Mouse (Mus musculus): ENCODE measurements around the gene Atn1. TPM values are rescaled to one million over a fixed set of nuclear protein-coding genes. Genes with fewer than 3 reads are reported as not detected.
A peak's percentile ranks its signal among the peaks of the same experiment; 100 is the strongest.

Atn1 gene
- polyA plus RNA-seq, 2 experiments from 2014 or later: 3.3 to 5.7 TPM

DNA sequence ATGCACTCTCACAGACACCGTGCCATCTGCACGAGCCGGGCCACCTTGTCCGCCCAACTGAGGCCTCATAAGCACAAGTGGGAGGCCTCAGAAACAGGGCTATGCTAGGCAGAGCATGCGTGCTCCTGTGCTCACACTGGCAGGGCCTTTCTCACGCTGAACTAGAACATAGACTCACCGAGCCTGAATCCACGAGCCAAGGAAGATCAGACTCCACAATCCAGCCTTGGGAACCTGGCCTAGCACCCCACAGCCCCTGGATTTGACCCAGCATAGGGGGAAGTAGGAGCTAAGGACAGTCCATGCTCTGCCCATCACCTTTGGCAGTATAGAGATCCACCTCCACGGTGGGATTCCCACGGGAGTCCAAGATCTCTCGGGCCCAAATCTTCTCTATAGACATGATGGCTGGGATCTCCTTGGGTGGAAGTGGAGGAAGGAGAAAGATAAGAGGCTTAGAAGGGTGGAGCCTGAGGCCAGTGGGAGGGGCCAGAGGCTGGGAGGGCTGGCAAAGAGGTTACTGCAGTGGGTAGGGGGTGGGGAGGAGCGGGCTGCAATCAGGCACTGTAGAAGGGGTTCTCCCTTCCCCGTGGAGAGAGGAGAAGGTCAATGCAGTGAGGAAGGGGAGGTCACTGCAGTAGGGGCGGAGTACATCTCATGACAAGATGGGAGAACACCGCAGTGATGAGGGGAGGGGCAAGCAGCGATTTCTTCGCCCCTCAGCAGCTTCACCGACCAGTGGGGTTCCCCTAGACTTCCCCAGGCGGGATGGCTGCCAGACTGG, 11.8 kb upstream of the Atn1 start:
- peak; percentile 11 for ATAC-seq

DNA sequence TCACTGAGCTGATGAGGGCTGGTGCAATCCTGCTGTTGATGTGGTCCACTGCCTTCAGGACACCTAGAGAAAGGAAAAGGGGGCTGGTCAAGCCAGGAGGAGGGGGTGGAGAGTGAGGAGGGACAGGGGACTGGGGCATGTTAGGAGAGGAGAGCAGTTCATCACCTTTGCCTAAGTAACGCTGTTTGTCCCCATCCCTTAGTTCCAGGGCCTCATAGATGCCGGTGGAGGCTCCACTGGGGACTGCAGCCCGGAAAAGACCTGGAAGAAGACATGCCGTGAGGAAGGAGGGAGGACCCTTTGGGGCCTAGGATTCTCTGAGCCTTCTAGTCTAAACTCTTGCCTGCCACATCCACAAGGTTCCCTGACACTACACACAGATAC, 11.2 kb upstream of the Atn1 start:
- no peak for ATAC-seq

DNA sequence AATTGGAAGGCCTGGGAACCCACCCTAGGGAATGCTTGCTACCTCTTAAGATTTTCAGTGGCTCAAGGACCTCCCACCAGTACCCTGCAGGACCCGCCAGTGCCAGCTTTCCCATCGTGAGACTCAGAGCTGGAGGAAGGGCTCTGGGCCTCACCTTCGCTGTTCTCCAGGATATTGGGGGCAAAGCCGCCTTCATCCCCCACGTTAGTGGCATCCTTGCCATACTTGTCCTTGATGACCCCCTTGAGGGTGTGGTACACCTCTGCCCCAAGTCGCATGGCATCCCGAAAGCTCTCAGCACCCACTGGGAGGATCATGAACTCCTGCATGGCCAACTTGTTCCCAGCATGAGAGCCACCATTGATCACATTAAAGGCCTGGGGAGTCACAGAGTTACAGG, 9.6 kb upstream of the Atn1 start:
- no peak for ATAC-seq

DNA sequence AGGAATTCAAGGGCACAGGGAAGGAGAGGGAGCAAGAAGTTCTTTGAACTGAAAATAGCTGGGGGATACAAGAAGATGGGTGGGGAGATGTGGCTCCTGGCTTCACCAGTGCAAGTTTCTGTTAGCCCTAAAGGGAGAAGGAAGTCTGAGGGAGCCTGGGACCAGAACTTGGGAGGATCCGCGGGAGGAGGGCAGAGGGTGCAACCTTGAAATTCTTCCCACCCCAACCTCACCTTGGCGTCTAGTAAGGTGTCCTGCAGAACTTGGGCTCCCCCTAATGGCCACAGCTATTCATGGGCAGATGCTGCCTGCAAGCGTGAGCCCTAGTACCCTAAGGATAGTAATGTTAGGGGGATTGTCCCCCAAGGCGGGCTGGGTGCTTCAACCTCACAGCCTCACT, 2.9 kb upstream of the Atn1 start:
- peak; percentile 61 for ATAC-seq

DNA sequence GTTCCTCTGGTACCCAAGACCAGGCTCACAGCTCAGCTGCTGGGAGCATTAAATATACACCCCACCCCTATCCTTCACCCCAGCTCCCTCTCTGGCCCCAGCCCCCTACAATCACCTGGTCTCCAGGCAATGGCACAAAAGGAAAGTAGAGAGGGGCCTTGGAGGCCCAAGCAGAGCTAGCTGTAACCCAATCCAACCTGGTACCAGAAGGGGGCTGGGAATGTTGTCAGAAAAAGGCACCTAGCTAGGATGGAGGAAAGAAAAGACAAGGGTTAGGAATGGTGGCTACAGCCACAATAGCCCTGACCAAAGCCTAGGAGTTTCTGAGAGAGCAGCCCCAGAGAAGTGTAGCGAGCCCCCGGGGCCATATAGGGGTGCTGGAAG, 2.5 kb upstream of the Atn1 start:
- no peak for ATAC-seq

DNA sequence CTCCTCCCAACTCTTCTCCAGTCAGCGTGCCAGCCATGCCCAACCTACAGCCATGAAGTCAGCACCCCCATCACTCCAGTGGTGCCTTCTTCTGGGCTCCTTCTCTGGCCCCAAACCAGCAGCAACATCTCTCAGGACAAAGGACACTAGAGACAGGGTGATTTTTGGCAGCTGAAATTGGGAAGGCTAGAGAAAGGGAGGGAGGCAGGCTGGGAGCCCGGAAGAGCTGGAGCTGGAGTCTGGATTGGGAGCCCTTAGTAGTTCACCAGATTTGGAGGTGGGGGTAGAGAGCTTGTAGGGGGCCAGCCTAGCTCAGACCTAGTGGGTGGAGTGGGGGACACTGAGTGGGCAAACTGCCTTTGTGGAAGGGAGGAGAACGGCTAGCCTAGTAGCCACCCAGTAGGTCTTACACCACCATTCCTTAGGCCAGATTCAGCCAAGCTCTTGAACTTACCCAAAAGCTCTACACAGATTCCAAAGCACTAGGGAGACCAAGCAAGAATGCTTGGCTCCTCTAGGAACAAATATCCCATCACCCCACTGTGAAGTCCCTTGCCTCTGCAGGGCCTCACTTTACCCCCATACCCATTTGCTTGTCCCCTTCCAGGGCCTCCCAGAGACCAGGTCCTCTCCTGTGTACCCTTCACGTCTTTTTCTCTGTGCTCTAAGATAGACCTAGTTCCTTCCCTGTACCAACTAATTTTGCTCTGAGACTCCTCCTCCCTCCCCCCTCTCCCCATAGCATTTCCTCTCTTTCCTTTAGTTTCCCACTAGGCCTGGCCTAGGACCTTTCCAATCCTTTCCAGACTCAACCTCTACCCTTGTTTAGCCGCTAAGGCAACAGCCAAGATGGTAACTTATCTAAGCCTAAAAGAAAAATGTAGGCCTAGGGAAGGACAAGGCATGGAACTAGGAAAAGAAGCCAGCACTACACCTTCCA, 1.9 kb upstream of the Atn1 start:
- ATAC-seq: no peak

DNA sequence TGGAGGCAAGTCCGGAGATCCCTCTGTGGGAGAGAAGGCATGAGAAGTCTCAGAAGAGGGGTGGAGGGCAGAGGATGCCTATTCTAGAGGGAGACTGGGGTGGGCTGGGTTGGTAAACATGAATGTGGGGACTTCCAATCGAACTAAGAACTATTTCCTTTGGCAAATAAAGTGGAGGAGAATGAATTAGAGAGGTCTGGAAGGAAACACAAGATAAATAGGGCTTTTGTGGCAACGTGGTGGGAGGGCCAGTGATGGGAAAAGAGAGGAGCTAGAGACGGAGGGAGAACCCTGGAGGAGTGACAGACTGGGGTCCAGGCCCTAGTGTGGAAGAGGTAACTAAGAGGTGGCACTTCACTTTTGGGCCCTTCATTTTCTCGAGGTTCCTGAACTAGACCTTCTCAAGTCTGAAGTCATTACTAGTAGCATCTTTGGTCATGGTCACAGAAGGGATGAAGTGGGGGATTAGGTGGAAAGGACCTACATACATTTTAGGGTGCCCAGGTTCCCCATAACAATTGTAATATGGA, 1.1 kb upstream of the Atn1 start:
- ATAC-seq: no peak

DNA sequence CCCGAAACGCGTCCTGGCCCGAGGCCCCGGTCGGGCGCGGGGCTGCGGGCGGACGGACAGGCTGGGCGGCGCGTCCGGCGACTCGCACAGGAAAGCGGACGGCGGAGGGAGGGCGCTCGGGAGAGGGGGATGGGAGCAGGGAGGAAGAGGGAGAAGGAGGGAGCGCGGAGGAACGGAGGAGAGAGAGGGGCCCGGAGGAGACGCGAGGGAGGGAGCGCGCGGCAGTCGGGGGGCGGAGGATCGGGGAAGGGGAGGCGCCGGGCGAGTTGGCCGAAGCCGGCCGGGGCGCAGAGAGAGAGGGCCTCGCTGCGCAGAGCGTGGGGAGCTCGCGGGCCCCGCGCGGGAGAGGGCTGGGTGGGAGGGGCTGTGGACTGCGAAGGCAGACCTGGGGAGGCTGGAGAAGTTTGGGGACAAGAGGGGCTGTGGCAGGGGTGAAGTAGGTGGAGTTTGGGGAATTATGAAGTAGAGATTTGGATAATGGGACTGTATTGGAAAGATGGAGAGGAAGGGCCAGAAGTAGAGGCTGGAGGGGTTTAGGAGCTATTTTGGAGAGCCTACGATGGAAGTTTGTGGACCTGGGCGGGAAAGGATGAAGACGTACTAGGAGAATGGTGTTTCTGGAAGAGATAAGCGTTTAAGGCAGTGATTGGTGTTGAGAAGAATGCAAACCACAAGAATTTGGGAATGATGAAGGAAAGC, 477 bp upstream of the Atn1 start:
- peak; percentile 25 for ATAC-seq

DNA sequence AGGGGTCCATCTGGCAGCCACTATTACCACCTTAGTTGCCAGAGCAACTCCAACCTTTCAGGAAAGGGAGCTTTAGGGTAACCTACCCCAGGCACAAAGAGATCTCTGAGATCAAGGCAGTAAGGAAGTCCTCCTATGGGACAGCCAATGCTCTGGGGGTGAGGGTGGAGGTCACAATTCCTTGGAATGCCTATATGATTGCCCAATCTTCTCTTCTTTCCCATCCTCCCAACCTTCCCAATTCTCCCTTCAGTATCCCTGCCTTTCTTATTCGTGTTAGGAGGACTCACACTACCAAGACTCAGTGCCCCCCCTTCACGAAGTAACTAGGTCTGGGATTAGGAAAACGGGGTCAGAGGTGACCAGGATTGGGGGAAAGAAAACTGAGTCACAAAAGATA, 1.0 kb downstream of the Atn1 start:
- no peak for ATAC-seq

DNA sequence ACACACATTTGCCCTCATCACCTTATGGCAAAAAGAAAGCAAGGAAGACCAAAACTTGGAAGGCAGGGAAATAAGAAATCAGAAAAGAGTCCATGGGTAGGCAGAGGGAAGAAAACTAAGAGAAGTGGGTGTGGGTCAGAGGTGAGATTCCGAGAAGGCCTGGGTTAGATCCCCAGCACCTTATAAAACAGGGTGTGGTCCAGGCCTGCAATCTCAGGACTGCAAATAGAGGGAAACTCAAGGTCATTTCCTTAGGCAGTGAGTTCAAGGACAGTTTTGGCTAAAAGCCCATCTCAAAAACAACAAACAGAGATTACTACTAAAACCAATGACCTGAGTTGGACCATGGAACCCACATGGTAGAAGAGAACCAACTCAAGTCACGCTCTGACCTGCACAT, 2.5 kb downstream of the Atn1 start:
- no peak for ATAC-seq

DNA sequence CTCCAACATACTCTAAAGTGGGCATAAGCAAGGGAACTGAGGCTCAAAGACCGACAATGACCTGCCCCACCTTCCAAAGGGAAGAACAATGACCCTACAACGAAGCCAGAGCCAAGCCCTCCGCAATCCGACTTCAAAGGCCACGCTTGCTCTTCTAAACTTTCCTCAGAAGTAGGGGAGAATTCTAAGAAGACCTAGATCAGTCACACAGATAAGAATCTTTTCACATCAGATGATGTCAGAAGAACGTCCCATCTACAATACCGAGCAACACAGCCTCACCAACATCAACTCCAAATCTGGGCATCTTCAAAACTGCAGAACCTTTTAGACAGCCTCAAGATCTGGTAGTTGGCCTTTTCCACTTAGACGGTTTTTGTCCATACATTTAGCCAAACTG, 5.9 kb downstream of the Atn1 start:
- peak; percentile 67 for ATAC-seq

DNA sequence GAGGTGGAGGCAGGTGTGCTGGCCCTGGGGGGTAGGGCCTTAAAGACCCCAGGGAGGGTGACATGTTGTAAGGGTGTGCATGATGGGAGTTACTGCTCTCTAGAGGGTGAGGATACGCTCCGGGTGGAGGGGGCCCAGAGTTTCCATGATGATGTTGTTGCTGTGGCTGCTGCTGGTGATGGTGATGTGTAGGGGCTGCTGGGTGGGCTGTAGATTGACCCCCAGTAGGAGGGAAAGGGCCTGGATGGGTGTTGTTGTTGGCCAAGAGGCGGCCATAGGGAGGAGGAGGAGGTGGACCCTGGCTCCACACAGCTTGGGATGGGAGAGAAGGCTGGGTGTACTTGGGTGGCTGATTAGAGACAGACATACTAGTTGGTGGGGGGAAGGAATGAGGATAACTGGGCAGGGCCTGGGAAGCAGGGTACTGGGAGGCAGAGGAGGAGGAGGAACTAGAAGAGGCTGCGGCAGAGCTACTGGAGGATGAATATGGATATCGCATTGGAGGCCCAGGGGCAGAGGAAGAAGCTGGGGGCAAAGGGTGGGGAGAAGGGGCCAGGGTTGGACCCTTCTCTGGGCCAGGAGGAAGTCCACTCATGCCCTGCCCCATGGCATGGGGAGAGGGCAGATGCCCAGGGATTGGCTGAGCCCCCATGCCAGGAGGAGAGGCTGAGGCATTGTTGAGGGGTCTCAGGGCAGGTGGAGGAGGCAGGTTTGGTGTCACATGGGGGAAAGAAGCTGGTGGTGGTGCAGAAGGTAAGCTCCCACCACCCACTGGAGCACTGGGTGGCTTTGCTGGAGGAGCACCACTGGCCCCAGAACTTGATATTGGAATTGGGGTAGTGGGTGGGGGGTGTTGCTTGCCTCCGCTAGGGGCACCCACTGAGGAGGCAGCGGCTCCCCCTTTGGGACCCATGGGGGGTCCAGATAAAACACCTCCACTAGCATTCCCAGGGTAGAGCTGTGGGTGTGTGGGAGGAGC, 9.4 kb downstream of the Atn1 start:
- no peak for ATAC-seq

DNA sequence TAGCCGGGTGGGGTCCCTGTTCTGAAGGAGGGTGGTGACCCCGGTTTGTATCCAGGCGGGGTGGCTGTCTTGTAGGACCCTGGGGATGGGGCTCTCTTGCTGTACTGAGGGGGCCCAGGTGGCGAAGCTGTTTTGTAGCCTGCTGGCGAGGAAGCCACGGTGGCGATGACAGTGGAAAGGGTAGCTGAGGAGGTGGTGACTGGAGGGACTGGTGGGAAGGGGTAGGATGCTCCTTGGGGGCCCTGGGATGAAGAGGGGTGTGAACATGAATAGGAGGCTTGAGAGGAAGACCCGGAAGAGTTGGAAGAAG, 10.1 kb downstream of the Atn1 start:
- ATAC-seq: no peak

DNA sequence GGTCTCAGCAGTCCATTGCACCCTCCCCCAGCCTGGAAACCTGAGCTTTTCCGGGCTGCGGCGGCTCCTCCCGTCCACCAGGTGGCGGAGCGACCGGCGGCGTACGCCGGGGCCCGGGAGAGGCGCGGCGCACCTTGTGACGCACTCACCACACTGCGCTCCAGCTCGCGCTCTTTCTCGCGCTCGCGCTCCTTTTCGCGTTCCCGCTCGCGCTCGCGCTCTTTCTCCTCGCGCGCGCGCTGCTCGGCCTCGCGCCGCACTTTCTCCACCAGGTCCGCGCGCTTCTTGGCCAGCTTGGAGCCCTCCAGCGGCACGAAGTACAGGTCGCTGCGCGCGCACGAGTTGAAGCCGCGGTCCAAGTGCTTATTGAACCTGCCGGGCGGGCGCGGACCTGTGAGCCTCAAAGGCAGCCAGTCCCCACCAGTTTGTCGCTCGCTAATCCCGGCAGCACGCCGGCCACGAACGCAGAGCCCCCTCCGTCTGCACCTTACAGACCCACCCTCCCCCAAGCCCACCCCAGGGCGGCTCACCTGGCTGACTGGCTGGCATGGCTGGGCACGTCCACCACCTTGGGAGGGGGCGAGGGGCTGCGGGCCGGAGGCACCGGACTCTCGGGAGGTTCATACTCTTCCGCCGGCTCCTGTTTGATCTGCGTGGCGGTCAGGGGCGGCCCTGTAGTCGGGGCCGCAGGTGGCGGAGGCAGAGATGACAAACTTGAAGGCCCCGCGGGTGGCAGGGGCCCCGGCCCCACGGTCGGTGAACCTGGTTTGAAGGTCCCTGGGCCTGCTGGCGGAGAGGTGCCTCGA, 10.6 kb downstream of the Atn1 start:
- ATAC-seq: peak; percentile 55

DNA sequence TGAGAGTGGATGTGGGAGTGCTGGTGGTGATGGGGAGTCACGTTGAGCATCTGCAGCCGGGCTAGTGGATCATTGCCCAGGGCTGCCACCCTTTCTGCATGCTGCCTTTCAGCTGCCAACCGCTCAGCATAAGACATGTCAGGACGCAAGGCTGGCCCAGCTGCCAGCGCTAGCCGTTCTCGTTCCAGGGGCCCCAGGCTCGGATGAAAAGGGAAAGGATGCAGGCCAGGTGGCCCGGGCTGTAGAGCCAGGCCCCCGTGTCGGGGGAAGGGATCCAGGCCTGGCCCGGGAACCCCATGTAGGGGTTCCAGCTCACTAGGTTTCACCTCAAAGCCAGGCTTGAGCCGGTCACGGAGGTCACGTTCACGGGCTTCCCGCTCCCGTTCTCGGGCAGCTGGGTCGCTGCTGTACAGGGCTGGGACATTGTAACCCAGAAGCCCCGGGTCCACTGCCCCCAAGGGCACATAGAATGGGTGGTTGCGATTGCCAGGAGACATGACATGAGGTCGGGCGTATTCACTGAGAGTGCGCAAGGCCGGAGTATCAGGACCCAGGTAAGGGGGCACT, 11.5 kb downstream of the Atn1 start:
- ATAC-seq: no peak

DNA sequence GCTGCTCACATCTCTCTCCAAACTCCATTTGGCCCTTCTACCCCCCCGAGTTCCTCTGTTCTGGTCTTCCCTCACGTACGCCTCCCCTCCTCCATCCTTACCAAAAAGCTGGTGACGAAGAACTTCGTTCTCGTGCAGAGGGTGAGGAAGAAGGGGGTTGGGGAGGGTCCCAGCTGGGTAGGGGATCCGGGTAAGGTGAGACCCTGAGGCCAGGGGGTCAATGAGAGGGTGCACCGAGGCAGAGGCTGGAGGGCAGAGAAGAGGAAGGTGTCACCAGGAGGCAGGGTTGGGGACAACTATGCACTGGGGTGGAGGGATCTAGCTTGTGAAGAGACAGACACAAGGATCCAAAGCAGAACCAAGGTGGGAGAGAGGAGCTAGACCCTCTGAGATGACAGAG, 12.7 kb downstream of the Atn1 start:
- no peak for ATAC-seq

DNA sequence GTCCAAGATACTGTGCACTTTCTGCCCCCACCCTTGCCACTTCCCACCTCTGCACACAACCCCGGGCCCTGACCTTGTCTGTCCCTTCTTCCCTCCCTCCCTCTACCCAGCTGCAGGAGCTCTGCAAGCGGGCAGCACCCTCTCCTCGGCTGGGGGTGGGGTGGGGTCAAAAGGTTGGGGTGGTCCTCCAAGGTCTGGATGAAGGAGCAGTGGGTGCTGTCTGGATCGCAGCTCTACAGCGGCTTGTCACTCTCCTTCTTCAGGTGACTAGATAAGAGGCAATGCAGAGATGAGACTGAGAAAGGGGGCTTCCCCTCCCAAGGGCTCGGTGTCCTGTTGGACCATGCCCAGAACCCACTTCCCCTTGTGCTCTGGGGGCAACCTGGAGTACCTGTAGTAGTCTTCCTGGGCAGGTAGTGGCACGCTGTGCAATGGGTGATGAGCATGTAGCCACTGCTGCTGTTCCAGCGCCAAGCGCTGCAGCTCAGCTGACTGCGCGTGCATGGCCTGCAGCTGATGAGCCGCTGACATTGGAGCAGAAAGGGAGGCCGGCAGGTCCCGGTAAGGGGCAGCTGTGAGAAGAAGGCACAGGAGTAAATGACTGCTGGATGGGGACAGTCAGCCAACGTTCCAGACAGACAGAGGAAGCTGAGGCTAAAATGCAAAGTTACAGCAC, 13.3 kb downstream of the Atn1 start:
- ATAC-seq: no peak

DNA sequence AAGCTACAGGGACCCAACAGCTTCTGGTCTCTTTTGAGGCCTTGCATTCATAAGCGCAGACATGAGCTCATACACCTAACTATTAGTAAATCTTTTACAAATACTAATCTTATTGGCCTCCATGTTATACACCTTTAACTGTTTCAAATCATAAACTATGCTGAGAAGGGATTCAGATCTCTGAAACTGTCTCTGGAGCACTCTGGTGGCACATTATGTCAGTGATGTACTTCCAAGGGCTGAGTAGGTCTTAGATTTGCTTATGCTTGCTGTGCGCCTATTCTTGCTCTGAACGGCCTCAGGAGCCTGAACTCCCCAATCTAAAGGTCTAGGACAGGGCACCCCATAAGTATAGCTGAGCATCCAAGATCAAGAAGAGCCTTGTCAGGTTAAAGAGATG, 14.5 kb downstream of the Atn1 start:
- no peak for ATAC-seq

DNA sequence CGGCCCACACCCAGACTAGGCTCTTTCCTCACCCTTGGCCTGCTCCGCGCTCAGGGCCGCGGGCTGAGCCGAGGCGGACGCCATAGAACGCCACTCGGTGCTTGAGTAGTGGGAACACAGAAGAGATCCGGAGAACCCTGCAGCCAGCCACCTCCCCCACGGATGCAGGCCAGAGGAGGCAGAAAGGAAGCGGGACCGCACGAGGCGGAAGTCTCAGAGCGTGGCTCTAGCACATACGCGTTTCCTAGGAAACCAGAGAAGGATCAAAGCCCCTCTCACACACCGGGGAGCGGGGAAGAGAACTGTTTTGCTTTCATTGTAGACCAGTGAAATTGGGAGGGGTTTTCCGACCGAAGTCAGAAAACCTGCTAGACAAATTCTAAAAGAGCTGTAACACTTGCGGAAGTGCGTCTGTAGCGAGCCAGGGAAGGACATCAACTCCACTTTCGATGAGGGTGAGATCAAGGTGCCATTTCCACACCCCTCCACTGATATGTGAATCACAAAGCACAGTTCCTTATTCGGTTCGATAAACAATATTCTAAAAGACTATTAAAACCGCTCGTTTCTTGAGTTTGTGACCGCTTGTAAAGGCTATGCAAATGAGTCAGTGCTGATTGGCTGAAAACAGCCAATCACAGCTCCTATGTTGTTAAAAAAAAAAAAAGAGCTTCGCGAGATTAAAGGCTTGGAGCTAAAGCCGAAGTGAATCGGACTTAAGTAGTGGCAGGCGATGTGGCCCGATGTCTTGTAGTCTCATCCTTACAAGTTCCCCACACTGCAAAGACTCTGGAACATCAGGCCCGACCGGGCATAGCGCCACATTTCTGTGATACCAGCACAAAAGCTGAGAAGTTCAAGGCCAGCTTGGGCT, 15.2 kb downstream of the Atn1 start, which contains the start of gene Grcc10:
TSS of gene Grcc10 (minus strand) at position 487 of the 874 bp plus-strand sequence.
- peak; percentile 82 for ATAC-seq

All from activated CD4-positive, CD25-positive, alpha-beta regulatory T cell, adult 4 months (primary cell).